Comparison of ENCODE assay signal across 9 mouse cellular contexts in genomic region chr16:21778293-21778866, GRCm38 (mm10). TPM values are rescaled to one million over a fixed set of nuclear protein-coding genes. Genes with fewer than 3 reads are reported as not detected.
A peak's percentile ranks its signal among the peaks of the same experiment; 100 is the strongest.
DNase-seq lines count a peak whose midpoint lies in the region; ATAC-seq lines count a peak whose summit lies in the region.
"Had no signal": no experiment of that assay in that cellular context is flagged by ENCODE, and none has a peak within 500 bp of the region (broad histone marks: within the 10 kb centered on the region; RNA-seq: fewer than 3 reads in every experiment).

No protein-coding gene starts in this region.

- H3K27ac ChIP-seq in heart, embryonic 10.5 days = 0 out of 2 replicates have a peak overlapping the region, but pooled peaks have one; percentile 2
- no peak overlapping the region for H3K27ac ChIP-seq in liver, embryonic 13.5 days

- ATAC-seq in liver, embryonic 13.5 days (ENCODE audit: low read depth) = no peak
- ATAC-seq: Patski had no signal

- 36% methylated on average over 3 of the region's 3 CpGs for WGBS in heart, embryonic 10.5 days
- WGBS in liver, embryonic 13.5 days (ENCODE audit: insufficient replicate concordance) = 40% methylated on average over 3 of the region's 3 CpGs

- intact Hi-C loops in heart, postnatal 14 days (cut with DNase I) = no loop called here

- H3K36me3 ChIP-seq in heart, embryonic 10.5 days = no peaks in the 10 kb centered on the region
- no peaks in the 10 kb centered on the region for H3K36me3 ChIP-seq in liver, embryonic 13.5 days
- H3K36me3 ChIP-seq in splenic B cell, adult 2 months (ENCODE audit: control insufficient read depth, insufficient read depth, low read length, poor library complexity, severe bottlenecking) = 0 out of 2 replicates have a peak, but pooled peaks cover 2% of the 10 kb centered on the region

- peak overlapping the region; percentile 36 for H3K4me2 ChIP-seq in liver, embryonic 13.5 days

- no peak for DNase-seq in heart, embryonic 10.5 days (ENCODE audit: low spot score)
- no peak for DNase-seq in heart, adult 8-10 months (ENCODE audit: low spot score)
- peak; percentile 41 for DNase-seq in c-Kit-positive CD71-positive TER-119-positive erythroid progenitor cells, embryonic 14.5 days (ENCODE audit: low spot score)
- DNase-seq in heart, postnatal 14 days = peak; percentile 13 to 44
- DNase-seq in liver, embryonic 13.5 days = peak; percentile 16
- peak; percentile 42 for DNase-seq in splenic B cell, adult 2 months (ENCODE audit: low read depth, low spot score)
- no peak for DNase-seq in adrenal gland, postnatal 25 days
- DNase-seq in frontal cortex, postnatal 25 days (ENCODE audit: low spot score in 2 of 2) = no peak

- H3K4me1 ChIP-seq in heart, embryonic 10.5 days = no peaks in the 10 kb centered on the region
- H3K4me1 ChIP-seq in liver, embryonic 13.5 days (replicated peaks) = peaks cover 18% of the 10 kb centered on the region; the same call in 1 of the 2 replicates

- H3K4me3 ChIP-seq in heart, embryonic 10.5 days = peak overlapping the region; percentile 36
- peak overlapping the region; percentile 38 for H3K4me3 ChIP-seq in liver, embryonic 13.5 days (replicated peaks)

- no peak overlapping the region for H3K9ac ChIP-seq in liver, embryonic 13.5 days

- H3K27me3 ChIP-seq in heart, embryonic 10.5 days (ENCODE audit: insufficient read depth, poor library complexity, severe bottlenecking) = 0 out of 2 replicates have a peak, but pooled peaks cover 3% of the 10 kb centered on the region
- no peaks in the 10 kb centered on the region for H3K27me3 ChIP-seq in liver, embryonic 13.5 days
- no peaks in the 10 kb centered on the region for H3K27me3 ChIP-seq in splenic B cell, adult 2 months (ENCODE audit: control insufficient read depth, insufficient read depth, low read length, poor library complexity, severe bottlenecking)
- H3K27me3 ChIP-seq: Patski had no signal

- no peaks in the 10 kb centered on the region for H3K9me3 ChIP-seq in heart, embryonic 10.5 days
- no peaks in the 10 kb centered on the region for H3K9me3 ChIP-seq in liver, embryonic 13.5 days (replicated peaks)

RNA-seq across cellular contexts. Expression of gene Ehhadh, which starts 9.2 kb away (rescaled TPM):
- 2.3 and 3.5 TPM in 2 replicates for polyA plus RNA-seq in heart, embryonic 10.5 days (2016; fragmentation: Nextera tagmentation; extraction: Ambion mirVana)
- total RNA-seq in heart, adult 8-10 months (2022) = 10 to 100 TPM; 10.8 to 17.3 (median 14.3) TPM
- 10 to 100 TPM in 1 of 2 experiments, 1 to 10 TPM in 1; 8.9 to 14.3 TPM for total RNA-seq in heart, postnatal 14 days (2021)
- 5.9 and 6.4 TPM in 2 replicates for polyA plus RNA-seq in liver, embryonic 13.5 days (2015; fragmentation: Nextera tagmentation; extraction: Ambion mirVana)
- 29.8 and 38.0 TPM in 2 replicates for total RNA-seq in adrenal gland, postnatal 25 days (2021)

RNA-seq across cellular contexts. Expression of gene Map3k13, which starts 15.8 kb away (rescaled TPM):
- polyA plus RNA-seq in heart, embryonic 10.5 days (2016; fragmentation: Nextera tagmentation; extraction: Ambion mirVana) = 0.48 and 0.63 TPM in 2 replicates
- 1 to 10 TPM in 1 of 4 experiments, under 1 TPM in 3; 0.78 to 1.5 (median 0.84) TPM for total RNA-seq in heart, adult 8-10 months (2022)
- total RNA-seq in heart, postnatal 14 days (2021) = 1 to 10 TPM in 1 of 2 experiments, under 1 TPM in 1; 0.98 to 1.0 TPM
- polyA plus RNA-seq in liver, embryonic 13.5 days (2015; fragmentation: Nextera tagmentation; extraction: Ambion mirVana) = 0.35 TPM in 2 replicates
- total RNA-seq in adrenal gland, postnatal 25 days (2021) = 1.0 and 1.2 TPM in 2 replicates

Comparison
In these comparisons a context has a peak if more than half of its experiments do, and no peak if none do; other contexts are left out.
1. DNase-seq: peak in c-Kit-positive CD71-positive TER-119-positive erythroid progenitor cells, embryonic 14.5 days (single experiment), heart, postnatal 14 days (2 of 2), liver, embryonic 13.5 days (single experiment) and splenic B cell, adult 2 months (single experiment); none in heart, embryonic 10.5 days (single experiment), heart, adult 8-10 months (single experiment), adrenal gland, postnatal 25 days (single experiment) and frontal cortex, postnatal 25 days (0 of 2).